Mouse (Mus musculus) heart, adult 8-10 months (tissue): ENCODE data around the gene Ism1. TPM values are rescaled to one million over a fixed set of nuclear protein-coding genes. Genes with fewer than 3 reads are reported as not detected.

Experiments
- total RNA-seq, 4 experiments: library from RNA; stranded (reverse); gene quantifications; 2 replicates each; pipeline ENCODE4 v1.2.4; 2022

Gene Ism1
- total RNA-seq, 4 experiments from 2014 or later, result 0.73 to 1.6 (median 1.3) TPM

Other genes starting within 250 kb of the Ism1 start
- not detected for gene Sptlc3, start 184.3 kb upstream of the Ism1 start, total RNA-seq